Mouse (Mus musculus): ENCODE measurements around the gene Rcsd1.

DNA sequence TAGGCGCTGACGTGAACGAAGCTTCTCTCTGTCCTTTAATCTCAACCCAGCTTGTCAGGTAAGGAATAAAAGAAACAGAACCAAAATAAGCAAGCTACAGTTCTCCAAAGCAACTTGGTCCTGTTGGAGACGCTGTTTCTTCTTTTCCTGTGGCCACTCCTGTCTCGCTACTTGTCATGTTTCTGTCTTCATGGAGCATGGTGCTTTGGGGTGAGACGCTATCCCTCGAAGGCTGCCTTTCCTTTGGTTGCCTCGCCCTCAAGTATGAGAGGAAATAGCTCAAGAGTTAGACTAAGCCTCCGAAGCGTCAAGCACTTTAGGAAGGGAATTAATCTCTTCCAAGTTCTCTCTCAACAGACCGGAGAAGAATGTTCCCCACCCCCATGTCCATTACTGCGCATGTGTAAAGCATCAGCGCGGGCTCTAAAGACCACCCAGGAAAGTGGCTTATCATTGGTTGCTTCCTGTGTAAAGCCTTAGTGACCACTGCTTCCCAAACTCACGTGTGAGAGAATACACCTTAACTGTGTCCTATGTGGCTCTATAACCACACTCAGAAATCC is 9.1 kb upstream of the Rcsd1 start:
- no peak for TF ChIP-seq ETS1 (conservative IDR thresholded peaks at IDR 0.05; ENCODE audit: low read depth, low read length)
- TF ChIP-seq CTCF (conservative IDR thresholded peaks at IDR 0.05 in 1 of 2, IDR thresholded peaks at IDR 0.05 in 1 of 2; ENCODE audit: low read depth in 2 of 2, low read length in 2 of 2): no peak
- no peak for TF ChIP-seq E2F4 (IDR thresholded peaks at IDR 0.05; ENCODE audit: insufficient replicate concordance, low read depth, low read length)
- no peak for TF ChIP-seq USF1 (IDR thresholded peaks at IDR 0.05; ENCODE audit: low read depth, low read length)
- no peak for TF ChIP-seq GABPA (IDR thresholded peaks at IDR 0.05; ENCODE audit: insufficient replicate concordance, low read depth, low read length)
- no peak for TF ChIP-seq SMC3 (IDR thresholded peaks at IDR 0.05; ENCODE audit: low read depth, low read length)
- no peak for TF ChIP-seq ZC3H11A (IDR thresholded peaks at IDR 0.05; ENCODE audit: low read depth, low read length)
- no peak for TF ChIP-seq POLR2AphosphoS2 (IDR thresholded peaks at IDR 0.05; ENCODE audit: low read depth, low read length)
- no peak for TF ChIP-seq MAX (IDR thresholded peaks at IDR 0.05; ENCODE audit: low read length)
